Mouse (Mus musculus) neural tube, embryonic 11.5 days (tissue): Measurements from ENCODE around the gene Nrg3. TPM values are rescaled to one million over a fixed set of nuclear protein-coding genes. Genes with fewer than 3 reads are reported as not detected.

Source experiments
- microRNA-seq: library from miRNA; unstranded; fragments of <30 nt; microRNA quantifications from one replicate; pipeline ENCODE4, GENCODE M21; 2016
- polyA plus RNA-seq: library from polyadenylated mRNA; unstranded; fragments of >200 nt; fragmentation: Nextera tagmentation; extraction: Ambion mirVana; gene quantifications from 2 replicates; pipeline ENCODE4 v1.2.1, GENCODE M21; 2014

Gene Nrg3
- polyA plus RNA-seq, 1 experiment from 2014 or later: 1.6 TPM

Small RNAs within 50 kb of the gene (microRNA-seq; reads per million reads assigned to microRNA genes)
- gene Gm27332: not detected
